Mouse (Mus musculus): ENCODE data around the gene Flvcr2. TPM values are rescaled to one million over a fixed set of nuclear protein-coding genes. Genes with fewer than 3 reads are reported as not detected.

The Flvcr2 gene
- polyA plus RNA-seq, 1 experiment from 2014 or later, result 2.2 TPM

GRCm38 (mm10) chr12:85854271-85854670 is 107.9 kb downstream of the Flvcr2 start:
- H3K27ac ChIP-seq (ENCODE audit: low read depth), result no peak overlapping the region
- ATAC-seq (ENCODE audit: insufficient read depth) (no peak), DNase-seq (peak; percentile 70)
- no peak overlapping the region for H3K4me3 ChIP-seq (ENCODE audit: low read depth, low read length)
- 0 out of 2 replicates have a peak, but pooled peaks cover 10% of the 10 kb centered on the region for H3K36me3 ChIP-seq (ENCODE audit: insufficient read depth)
- 55% methylated on average over 1 of the region's 1 CpGs for WGBS
- no peak overlapping the region for H3K4me2 ChIP-seq
- no peak overlapping the region for H3K9ac ChIP-seq
- no peak for TF ChIP-seq CTCF (IDR thresholded peaks at IDR 0.05; ENCODE audit: low read depth)
- 0 out of 2 replicates have a peak, but pooled peaks cover 3% of the 10 kb centered on the region for H3K4me1 ChIP-seq (ENCODE audit: insufficient read depth)
- H3K9me3 ChIP-seq (ENCODE audit: low read depth, low read length), result no peaks in the 10 kb centered on the region
- H3K27me3 ChIP-seq (ENCODE audit: insufficient read depth, low read length), result no peaks in the 10 kb centered on the region

- no peak for ATAC-seq (ENCODE audit: insufficient read depth)
- Histone ChIP-seq H3K27ac (ENCODE audit: low read depth) (no peak overlapping the region), H3K4me3 (ENCODE audit: low read depth, low read length) (no peak overlapping the region), H3K36me3 (ENCODE audit: insufficient read depth) (no peaks in the 10 kb centered on the region), H3K27me3 (ENCODE audit: insufficient read depth, low read length) (no peaks in the 10 kb centered on the region), H3K4me1 (ENCODE audit: insufficient read depth) (0 out of 2 replicates have a peak, but pooled peaks cover 3% of the 10 kb centered on the region), H3K4me2 (no peak overlapping the region), H3K9ac (no peak overlapping the region), H3K9me3 (ENCODE audit: low read depth, low read length) (no peaks in the 10 kb centered on the region)
- 77% methylated on average over 7 of the region's 7 CpGs for WGBS
- no peak for DNase-seq
- TF ChIP-seq CTCF (IDR thresholded peaks at IDR 0.05; ENCODE audit: low read depth), result no peak
These were observed 111.0 kb downstream of the Flvcr2 start for GRCm38 (mm10) chr12:85857300-85857699.

- H3K4me1 ChIP-seq (ENCODE audit: insufficient read depth), result 0 out of 2 replicates have a peak, but pooled peaks cover 3% of the 10 kb centered on the region
- no peak for TF ChIP-seq CTCF (IDR thresholded peaks at IDR 0.05; ENCODE audit: low read depth)
- no peaks in the 10 kb centered on the region for H3K27me3 ChIP-seq (ENCODE audit: insufficient read depth, low read length)
- H3K9me3 ChIP-seq (ENCODE audit: low read depth, low read length), result no peaks in the 10 kb centered on the region
- peaks cover 4% of the 10 kb centered on the region; the same call in 1 of the 2 replicates for H3K36me3 ChIP-seq (ENCODE audit: insufficient read depth)
- no peak overlapping the region for H3K4me3 ChIP-seq (ENCODE audit: low read depth, low read length)
- H3K4me2 ChIP-seq, result no peak overlapping the region
- WGBS, result 46% methylated on average over 3 of the region's 3 CpGs
- DNase-seq, result peak; percentile 74
- peak; percentile 48 for ATAC-seq (ENCODE audit: insufficient read depth)
- no peak overlapping the region for H3K9ac ChIP-seq
- H3K27ac ChIP-seq (ENCODE audit: low read depth), result peak overlapping the region; percentile 84
These were observed 112.8 kb downstream of the Flvcr2 start for GRCm38 (mm10) chr12:85859111-85859510.

- H3K9me3 ChIP-seq (ENCODE audit: low read depth, low read length), result no peaks in the 10 kb centered on the region
- TF ChIP-seq CTCF (IDR thresholded peaks at IDR 0.05; ENCODE audit: low read depth), result no peak
- H3K27ac ChIP-seq (ENCODE audit: low read depth), result peak overlapping the region; percentile 84
- H3K4me3 ChIP-seq (ENCODE audit: low read depth, low read length), result no peak overlapping the region
- H3K9ac ChIP-seq, result no peak overlapping the region
- DNase-seq (peak; percentile 59), ATAC-seq (ENCODE audit: insufficient read depth) (peak; percentile 54; the same call in 1 of the 2 replicates)
- H3K4me2 ChIP-seq, result no peak overlapping the region
- 29% methylated on average over 3 of the region's 3 CpGs for WGBS
- H3K36me3 ChIP-seq (ENCODE audit: insufficient read depth), result peaks cover 4% of the 10 kb centered on the region; the same call in 1 of the 2 replicates
- no peaks in the 10 kb centered on the region for H3K27me3 ChIP-seq (ENCODE audit: insufficient read depth, low read length)
- 0 out of 2 replicates have a peak, but pooled peaks cover 3% of the 10 kb centered on the region for H3K4me1 ChIP-seq (ENCODE audit: insufficient read depth)
These were observed 113.3 kb downstream of the Flvcr2 start for GRCm38 (mm10) chr12:85859511-85860189.

GRCm38 (mm10) chr12:85862514-85862913 is 116.2 kb downstream of the Flvcr2 start:
- no peak for ATAC-seq (ENCODE audit: insufficient read depth)
- H3K36me3 ChIP-seq (ENCODE audit: insufficient read depth), result peaks cover 4% of the 10 kb centered on the region; the same call in 1 of the 2 replicates
- no peak overlapping the region for H3K4me3 ChIP-seq (ENCODE audit: low read depth, low read length)
- H3K27me3 ChIP-seq (ENCODE audit: insufficient read depth, low read length), result no peaks in the 10 kb centered on the region
- WGBS, result 40% methylated on average over 2 of the region's 2 CpGs
- H3K9ac ChIP-seq, result no peak overlapping the region
- no peak for DNase-seq
- 0 out of 2 replicates have a peak, but pooled peaks cover 3% of the 10 kb centered on the region for H3K4me1 ChIP-seq (ENCODE audit: insufficient read depth)
- H3K27ac ChIP-seq (ENCODE audit: low read depth), result peak overlapping the region; percentile 26; the same call in 1 of the 2 replicates
- no peak for TF ChIP-seq CTCF (IDR thresholded peaks at IDR 0.05; ENCODE audit: low read depth)
- H3K9me3 ChIP-seq (ENCODE audit: low read depth, low read length), result no peaks in the 10 kb centered on the region
- H3K4me2 ChIP-seq, result no peak overlapping the region

Small RNAs within 50 kb of the gene (microRNA-seq; reads per million reads assigned to microRNA genes)
- not detected for gene Gm47285 (ENCODE audit: borderline number of aligned reads)

Other genes starting within 250 kb of the Flvcr2 start
- gene Jdp2, start 147.5 kb upstream of the Flvcr2 start, polyA plus RNA-seq (2014; fragmentation: Nextera tagmentation; extraction: Ambion mirVana), result 1.3 and 2.2 TPM in 2 replicates
- 2.5 and 2.7 TPM in 2 replicates for gene Batf, start 59.9 kb upstream of the Flvcr2 start, polyA plus RNA-seq (2014; fragmentation: Nextera tagmentation; extraction: Ambion mirVana)
- gene Erg28, start 78.0 kb downstream of the Flvcr2 start, polyA plus RNA-seq (2014; fragmentation: Nextera tagmentation; extraction: Ambion mirVana), result 113 and 118 TPM in 2 replicates
- 17.5 and 21.3 TPM in 2 replicates for gene Ttll5, start 78.1 kb downstream of the Flvcr2 start, polyA plus RNA-seq (2014; fragmentation: Nextera tagmentation; extraction: Ambion mirVana)

Measured in lung, embryonic 14.5 days (tissue).